Mouse (Mus musculus) frontal cortex, postnatal 36 days (tissue): ENCODE data around the gene Il2rg.
A peak's percentile ranks its signal among the peaks of the same experiment; 100 is the strongest.

Experiments
- DNase-seq, 2 experiments: peaks; one replicate each; pipeline ENCODE4 v3.0.0; 2022; ENCODE audit warnings: low spot score in 2 of 2

The Il2rg gene

DNA sequence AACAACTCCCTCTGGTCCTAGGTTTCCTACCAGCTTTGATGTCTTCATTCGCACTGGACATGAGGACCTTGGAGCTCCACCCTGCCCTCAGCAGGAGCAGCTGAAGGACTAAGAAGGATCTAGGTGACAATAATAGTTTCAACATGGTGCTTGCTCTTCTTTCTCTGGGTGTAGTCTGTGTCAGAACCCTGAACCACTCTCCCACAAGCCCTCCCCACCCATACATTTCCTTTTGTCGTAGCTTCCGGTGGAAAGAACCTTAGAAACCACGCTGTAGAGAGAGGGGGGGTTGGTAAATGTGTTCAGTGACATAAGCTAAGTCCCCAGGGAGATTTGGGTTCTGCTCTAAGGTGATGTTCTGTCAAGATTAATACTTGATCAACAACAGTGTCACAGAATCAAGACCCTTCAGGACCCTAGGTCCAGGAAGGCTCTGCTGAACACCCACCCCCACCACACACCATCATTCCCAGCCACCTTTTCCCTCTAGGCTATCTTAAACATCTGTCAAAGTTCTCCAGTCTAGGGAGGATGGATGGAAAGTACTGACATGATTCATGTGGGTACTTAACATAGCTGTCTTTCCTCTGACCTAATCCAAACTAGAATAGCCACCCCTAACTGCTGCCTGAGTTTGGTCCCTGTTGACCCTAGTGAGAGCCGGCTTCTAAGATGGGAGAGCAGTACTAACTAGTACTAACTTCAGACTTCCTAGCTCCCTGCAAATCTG lies at the start of gene Il2rg:
TSS of gene Il2rg (minus strand) at position 231 of the 730 bp plus-strand sequence.
- no peak for DNase-seq

- DNase-seq, result peak; percentile 76 to 82
Observed at GRCm38 (mm10) chrX:101313625-101314359, 45.7 kb upstream of the Il2rg start.

DNA sequence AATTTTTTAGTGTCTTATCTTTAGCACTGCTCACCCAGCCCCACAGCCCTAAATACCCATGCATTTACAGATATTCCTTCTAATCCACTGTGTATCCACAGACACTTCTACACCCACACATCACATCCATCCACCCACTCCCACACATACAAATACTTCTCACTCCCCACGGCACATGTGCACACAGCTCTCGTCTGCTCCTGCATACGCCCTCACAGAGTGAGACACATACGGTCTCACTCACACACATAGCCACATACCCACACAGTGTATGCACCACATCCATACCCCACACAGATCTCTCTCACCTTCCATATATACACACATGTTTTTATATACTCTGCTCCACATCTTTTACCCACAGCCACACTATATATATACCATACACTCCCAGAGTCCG lies 41.2 kb upstream of the Il2rg start:
- peak in 1 of 2 experiments; percentile 53 for DNase-seq

DNA sequence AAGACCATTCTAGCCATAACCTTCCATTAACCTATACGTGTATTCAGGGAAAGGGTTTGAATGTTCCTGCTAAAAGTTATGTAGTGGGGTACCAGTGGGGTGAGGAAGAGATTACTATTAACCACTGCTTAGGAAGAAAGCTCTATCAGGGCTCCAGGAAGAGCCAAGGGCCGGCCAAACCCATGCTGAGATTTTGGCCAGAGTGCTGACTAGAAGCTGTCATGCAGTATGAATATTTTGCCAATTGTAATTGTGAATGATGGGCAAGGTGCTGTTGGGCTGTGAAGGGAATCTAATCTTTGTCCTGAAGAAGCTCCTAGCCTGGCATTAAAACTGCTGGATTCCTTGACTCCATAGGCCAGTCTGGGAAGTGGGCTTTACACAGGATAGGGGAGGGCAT lies 36.6 kb upstream of the Il2rg start:
- DNase-seq, result no peak

DNA sequence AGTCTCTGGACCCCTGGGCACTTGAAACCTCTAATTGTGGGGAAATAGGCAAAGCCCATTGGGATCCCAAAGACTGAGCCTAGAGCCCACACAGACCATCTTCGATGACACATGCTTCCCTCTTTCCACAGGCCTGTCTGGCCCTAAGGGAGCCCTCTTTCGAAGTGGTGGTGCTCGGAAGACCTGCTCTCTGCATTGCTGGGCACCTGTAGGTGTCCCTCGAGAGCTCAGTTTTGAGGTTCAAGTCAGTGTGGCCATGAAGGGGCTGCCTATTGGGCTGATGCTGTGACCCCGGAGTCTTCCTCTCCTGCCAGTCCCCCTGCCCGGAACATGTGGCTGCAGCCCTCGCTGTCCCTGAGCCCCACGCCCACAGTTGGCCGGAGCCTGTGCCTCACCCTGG lies 33.6 kb upstream of the Il2rg start:
- DNase-seq, result no peak

DNA sequence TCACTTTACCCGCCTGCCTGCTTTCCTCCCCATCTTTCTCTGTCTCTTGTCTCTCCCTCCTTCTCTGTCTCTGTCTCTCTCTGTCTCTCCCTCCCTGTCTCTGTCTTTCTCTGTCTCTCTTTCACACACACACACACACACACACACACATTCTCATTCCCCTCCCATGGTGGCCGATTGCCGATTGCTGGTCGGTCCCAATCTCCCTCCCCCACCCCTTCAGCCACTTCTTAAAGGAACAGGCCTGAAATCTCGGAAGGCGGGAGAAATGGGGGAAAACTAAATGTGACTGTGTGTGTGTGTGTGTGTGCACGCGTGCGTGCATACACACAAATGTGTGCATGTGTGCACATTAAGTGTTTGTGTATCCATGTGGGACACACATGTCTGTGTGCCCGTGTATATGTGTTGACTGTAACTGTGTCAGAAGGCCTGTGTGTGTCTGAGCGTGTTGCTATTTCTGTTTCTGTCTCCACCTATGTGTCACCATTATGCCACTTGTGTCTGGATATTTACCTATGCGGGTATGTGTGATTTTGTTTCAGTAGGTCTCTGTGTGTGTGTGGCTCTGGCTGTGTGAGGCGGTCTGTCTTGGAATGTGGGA lies 32.5 kb upstream of the Il2rg start:
- DNase-seq, result no peak

DNA sequence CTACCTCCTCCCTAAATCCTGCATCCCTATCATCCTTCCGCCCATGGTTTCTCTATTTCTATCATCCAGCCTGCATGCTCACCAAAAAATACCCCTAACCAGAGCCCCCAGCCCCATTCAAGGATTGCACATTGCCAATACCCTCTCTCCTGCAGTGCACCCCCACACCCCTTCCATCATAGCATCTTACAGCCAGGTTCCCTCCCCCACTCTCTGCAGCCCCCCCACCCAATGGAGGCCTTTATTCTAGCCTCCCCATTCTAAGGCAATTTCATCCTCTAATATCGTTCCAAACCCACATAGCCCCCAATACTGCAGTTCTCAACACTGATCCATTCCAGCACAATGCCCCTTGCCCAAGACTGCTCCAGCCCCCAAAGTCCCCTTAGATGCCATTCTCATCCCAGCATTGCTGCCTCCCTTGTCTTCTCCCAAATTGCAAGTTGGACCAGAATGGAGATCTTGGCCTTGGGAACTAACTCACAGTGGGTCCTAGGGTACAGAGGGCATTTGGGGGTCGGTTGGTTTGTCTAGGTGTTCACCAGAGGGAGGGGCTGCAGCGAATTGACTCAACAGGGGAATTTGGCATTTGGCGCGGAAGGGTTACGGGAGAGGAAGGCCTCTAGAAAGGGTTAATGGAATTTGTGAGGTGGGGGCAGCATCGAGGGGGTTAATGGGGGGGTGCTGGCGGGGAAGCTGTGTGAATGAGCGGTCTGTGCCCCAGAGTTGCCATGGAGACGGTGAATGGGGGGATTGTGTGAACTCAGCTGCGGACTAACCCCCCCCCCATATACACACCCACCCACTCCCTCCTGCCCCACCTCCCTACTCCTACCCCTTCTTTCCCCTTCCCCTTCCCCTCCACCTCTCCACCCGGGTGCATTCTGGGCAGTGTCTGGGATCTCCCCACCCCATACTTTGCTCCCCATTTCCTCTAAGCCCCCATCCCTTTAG lies 31.7 kb upstream of the Il2rg start:
- no peak for DNase-seq

GRCm38 (mm10) chrX:101299055-101299454 lies 31.0 kb upstream of the Il2rg start, which contains the start of gene Nlgn3:
Gene Nlgn3 (plus strand): TSS chrX:101299168.
- DNase-seq, result peak in 1 of 2 experiments; percentile 60

DNA sequence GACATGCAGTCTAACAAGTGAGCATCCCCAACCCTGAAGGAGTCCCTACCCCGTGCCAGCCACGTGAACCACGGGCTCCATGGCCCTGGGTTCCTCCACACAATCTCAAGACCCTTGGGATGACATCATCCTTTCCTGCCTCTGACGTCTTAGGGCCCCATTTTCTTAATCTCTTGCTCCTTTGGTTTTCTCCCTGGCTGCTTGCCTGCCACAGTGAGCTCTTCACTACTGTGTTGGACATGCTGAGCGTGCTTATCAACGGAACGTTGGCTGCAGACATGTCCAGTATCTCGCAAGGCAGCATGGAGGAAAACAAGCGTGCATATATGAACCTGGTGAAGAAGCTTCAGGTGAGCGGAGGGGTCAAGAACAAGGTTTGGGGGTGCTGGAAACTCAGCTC lies 22.1 kb upstream of the Il2rg start:
- no peak for DNase-seq

DNA sequence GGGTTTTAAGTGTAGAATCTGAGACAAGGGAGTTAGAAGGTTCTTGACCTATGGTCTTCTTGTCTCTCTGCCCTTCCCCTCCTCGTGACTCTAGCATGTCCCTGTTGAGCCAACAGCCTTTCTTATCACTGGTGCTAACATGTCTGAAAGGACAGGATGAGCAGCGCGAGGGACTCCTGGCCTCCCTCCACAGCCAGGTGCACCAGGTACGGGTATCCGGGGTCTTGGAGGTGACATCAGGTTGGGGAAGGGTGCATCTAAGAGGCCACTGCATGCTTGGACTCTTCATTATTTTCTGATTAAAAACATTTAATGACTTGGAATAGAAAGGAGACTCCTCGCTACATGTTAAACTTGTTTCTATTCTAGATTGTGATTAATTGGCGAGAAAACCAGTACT lies 21.0 kb upstream of the Il2rg start:
- DNase-seq, result no peak

- DNase-seq, result no peak
Observed at GRCm38 (mm10) chrX:101288432-101288831, 20.4 kb upstream of the Il2rg start.

GRCm38 (mm10) chrX:101287543-101287942 lies 19.5 kb upstream of the Il2rg start:
- no peak for DNase-seq

DNA sequence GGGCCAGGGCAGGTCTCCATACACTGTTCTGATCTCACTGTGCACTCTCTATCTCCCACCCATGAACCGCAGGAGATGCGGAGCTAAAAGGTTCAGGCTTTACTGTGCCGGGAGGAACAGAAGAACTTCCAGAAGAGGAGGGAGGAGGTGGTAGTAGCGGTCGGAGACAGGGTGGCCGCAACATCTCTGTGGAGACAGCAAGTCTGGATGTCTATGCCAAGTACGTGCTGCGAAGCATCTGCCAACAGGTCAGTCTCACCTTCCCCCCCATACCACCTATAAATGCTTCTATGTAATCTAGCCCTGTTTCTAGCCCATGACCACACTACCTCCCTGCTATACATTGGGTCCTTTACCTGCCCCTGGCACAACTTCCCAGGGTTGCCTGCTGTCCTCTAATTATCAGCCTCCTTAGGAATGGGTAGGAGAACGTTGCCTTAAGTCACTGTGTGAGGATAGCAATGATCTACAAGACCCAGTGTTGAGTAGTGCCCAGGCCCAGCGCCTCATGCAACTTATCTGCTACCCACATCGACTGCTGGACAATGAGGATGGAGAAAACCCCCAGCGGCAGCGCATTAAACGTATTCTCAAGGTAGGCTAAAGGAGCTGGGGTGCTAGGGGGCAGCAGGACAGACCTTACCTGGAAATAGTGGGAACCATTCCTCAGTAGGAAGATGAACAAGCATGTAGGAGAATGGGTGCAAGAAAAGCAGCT lies 18.1 kb upstream of the Il2rg start:
- no peak for DNase-seq

DNA sequence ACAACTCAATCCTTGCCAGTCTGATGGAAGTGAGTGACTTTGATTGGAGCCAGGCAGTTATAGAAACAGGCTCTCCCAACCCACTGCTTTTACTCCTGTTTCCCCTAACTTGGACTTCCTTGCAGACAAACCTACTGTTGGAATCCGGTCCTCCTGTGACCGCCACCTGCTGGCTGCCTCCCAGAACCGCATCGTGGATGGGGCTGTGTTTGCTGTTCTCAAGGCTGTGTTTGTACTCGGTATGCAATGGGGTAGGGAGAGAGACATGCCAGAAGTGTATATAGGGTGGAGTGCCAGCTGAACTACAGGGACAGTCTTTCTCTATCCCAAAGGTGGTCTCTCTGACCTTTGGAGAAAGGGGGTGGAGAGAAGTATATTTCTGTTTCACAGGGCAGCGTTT lies 17.5 kb upstream of the Il2rg start:
- no peak for DNase-seq

DNA sequence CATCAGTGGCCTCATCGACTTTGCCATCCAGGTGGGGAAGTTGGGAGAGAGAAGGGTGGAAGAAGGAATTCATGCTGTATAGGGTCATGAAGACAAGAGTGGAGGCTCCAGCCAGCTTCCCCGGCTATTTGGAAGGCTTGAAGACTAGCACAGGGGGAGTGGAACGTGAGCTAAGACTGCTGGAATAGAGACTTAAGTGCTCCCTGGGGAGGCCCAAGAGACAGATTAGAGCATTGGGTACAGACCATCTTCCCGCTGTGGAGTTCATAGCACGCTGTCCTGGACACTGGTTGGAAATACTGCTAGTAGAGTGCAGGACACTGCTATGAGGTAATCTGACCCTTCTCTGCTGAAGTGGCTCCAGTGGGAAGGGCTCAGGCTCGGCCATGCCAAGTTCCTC lies 14.8 kb upstream of the Il2rg start:
- no peak for DNase-seq

DNA sequence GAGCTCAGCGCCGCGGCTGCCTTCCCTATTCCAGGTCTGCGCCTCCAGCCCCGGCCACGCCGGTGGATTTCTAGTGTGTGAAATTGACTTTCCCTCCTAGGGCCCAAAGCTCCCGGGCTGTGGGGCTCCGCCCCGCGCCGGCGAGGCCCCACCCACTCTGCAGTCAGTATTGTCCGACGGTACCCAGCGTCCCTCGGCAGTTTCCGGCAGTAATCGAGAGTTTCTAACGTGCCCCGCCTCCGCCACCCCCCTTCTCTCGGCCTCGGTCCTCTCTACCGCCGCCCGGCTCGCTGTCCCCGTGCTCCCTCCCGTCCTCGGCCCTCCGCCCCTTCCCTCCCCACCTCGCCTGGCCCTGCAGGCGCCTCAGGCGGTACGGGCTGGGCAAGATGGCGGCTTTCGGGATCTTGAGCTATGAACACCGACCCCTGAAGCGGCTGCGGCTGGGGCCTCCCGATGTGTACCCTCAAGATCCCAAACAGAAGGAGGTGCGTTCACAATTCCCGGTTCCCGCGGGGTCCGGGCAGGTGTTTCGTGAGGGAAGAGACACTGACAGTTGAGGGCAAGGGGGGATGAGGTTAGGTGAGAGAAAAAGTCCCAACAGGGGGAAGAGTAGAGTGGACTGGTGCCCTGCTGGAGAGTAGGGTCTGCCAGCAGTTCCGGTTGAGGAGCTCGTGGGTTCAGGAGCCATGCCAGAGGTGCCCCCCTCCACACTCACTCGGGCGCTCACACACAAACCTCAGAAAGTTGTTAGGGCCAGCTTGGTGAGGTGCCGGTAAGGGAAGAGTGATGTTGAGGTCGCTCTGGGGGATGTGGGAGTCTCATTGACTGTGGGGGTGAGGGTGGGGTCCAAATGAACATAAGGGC lies 6.1 kb upstream of the Il2rg start, which contains the start of gene Med12:
TSS of gene Med12 (plus strand) at position 156 of the 864 bp plus-strand sequence.
- DNase-seq, result peak; percentile 70 to 77

DNA sequence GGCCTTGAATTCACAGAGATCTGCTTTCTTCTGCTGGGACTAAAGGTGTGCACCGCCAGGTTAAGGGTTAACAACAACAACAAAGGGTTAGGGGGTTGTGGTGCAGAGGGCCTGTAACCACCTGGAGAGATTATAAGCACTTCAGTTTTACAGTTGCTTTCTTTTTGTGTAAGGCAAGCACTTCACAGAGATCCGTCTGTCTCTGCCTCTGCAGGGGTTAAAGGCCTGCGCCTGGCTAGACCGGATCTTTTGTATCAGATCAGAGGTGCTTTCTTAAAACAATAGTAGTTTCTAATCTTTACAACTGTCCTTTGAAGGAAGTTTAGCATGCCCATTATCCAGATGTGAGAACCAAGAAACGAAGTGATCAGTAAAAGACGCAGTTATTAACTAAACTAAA lies 5.4 kb upstream of the Il2rg start:
- DNase-seq, result no peak

GRCm38 (mm10) chrX:101268755-101269124 lies 685 bp upstream of the Il2rg start, which contains the start of gene Gm20489:
Gene Gm20489 (minus strand): TSS chrX:101269023.
- DNase-seq, result no peak

DNA sequence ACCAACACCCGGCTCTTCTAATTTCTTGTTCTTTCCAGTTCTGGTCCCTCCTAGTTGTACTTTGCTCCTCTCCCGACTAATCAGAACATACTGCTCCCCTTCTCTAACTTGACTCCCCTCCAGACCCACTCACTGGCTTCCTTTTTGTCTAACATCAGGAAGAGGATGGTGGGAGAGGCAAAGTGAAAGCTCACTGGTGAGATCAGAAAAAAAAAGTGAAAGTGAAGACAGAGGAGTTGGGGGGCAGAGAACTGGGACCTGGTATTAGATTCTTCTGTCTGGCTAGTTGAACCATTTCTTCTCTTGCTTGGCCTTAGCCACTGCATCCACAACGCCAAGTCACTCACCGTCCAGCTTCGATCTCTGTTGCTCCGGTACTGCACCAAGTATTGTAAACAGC lies 1.4 kb downstream of the Il2rg start:
- DNase-seq, result no peak

- no peak for DNase-seq
Observed at GRCm38 (mm10) chrX:101263892-101264291, 4.2 kb downstream of the Il2rg start, which contains the start of gene Gm614. Gene Gm614 (minus strand): TSS chrX:101263992.
